Mouse (Mus musculus): Measurements from ENCODE around the gene Nup93.

DNA sequence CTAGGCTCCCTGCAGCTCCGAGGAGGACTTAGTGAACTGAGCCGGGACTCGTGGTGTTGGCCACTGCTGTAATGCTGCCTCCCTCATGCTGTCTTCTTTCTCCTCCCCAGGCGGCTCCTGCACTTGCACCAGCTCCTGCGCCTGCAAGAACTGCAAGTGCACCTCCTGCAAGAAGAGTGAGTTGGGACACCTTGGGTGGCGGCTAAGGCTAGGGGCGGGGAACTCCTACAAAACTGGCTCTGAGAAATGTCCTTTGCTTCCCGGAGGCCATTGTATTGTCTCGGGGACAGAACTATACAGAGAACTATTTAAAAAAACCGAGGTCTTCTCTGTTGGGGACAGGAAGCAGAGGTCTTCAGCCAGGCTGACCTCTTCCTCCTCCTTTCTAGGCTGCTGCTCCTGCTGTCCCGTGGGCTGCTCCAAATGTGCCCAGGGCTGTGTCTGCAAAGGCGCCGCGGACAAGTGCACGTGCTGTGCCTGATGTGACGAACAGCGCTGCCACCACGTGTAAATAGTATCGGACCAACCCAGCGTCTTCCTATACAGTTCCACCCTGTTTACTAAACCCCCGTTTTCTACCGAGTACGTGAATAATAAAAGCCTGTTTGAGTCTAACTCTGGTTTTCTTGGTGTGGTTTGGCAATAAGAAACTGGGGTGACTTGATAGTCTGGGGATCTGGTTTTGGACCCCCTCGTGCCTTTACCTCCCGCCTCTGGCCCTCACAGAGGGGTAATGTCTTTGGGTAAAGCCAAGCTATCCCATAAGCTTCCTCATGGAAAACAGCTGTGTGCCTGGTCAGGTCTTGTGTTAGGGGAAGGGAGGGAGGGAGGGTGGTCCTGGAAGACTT, 34.4 kb upstream of the Nup93 start:
- peak; percentile 12; the same call in 1 of the 2 replicates for TF ChIP-seq CTCF (IDR thresholded peaks at IDR 0.05; ENCODE audit: low read depth, low read length)
- TF ChIP-seq POLR2AphosphoS5 (IDR thresholded peaks at IDR 0.05; ENCODE audit: insufficient replicate concordance, low read depth, low read length) = no peak; the same call in 1 of the 2 replicates
- TF ChIP-seq TAL1 (conservative IDR thresholded peaks at IDR 0.05; ENCODE audit: low read depth, low read length) = no peak

Measured in G1E (cell line).